Mouse (Mus musculus) erythroblast, embryonic 14.5 days (primary cell): ENCODE results near the gene Lhfpl3.

Source experiments
- GATA1 ChIP-seq: IDR thresholded peaks from 2 replicates; pipeline ENCODE4 v1.6.1; 2012; ENCODE audit warnings: low read length, inconsistent platforms, mixed read lengths
- TAL1 ChIP-seq: IDR thresholded peaks from 3 replicates; pipeline ENCODE4 v1.6.1; 2012; ENCODE audit warnings: low read length, inconsistent platforms, mixed read lengths

DNA sequence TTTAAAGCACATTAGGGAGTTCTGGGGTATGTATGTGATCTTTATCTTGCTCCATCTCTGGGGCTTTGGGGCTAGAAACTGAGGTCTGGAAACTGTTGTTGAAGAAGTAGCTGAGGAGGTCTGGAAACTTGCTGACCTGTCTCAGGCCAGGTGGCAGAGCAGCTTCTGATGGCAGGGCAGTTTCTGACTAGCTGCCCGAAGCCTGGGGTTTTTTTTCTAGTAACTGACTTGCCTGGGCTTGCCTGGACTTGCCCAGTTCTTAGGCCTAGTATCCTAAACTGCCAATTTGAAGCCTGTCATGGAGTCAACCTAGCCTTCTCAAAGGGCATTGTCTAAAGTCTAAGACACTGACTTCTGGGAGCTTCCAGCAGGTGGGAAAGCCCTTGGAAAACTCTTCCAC lies 501.9 kb downstream of the Lhfpl3 start:
- TF ChIP-seq GATA1 = no peak
- TF ChIP-seq TAL1 = no peak
